Mouse (Mus musculus): ENCODE measurements around the gene Prr18. TPM values are rescaled to one million over a fixed set of nuclear protein-coding genes. Genes with fewer than 3 reads are reported as not detected.
"Not testable (repeated sequence)": the region's sequence is repeated elsewhere in the genome, so short reads cannot be mapped to it uniquely, and the experiment has no call there.

The Prr18 gene
- 10 to 100 TPM; 23.2 to 24.6 TPM for total RNA-seq (2021)

DNA sequence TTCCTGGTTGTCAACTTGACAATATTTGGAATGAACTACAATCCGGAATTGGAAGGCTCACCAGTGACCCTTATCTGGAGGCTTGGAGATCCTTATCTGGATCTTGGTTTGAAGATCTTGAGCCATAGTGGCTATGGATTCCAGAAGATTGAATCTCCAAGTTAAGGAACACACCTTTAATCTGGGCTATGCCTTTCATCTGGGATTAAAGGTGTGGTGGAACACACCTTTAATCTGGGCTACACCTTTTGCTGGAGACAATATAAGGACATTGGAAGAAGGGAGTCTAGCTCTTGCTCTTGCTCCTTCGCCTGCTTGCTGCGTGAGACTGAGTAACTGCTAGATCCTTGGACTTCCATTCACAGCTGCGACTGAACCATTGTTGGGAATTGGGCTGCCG is at the start of gene Prr18:
TSS of gene Prr18 (plus strand) at position 301 of the 400 bp plus-strand sequence.
- intact Hi-C loops (cut with DNase I); DNase-seq: not testable (repeated sequence)

DNA sequence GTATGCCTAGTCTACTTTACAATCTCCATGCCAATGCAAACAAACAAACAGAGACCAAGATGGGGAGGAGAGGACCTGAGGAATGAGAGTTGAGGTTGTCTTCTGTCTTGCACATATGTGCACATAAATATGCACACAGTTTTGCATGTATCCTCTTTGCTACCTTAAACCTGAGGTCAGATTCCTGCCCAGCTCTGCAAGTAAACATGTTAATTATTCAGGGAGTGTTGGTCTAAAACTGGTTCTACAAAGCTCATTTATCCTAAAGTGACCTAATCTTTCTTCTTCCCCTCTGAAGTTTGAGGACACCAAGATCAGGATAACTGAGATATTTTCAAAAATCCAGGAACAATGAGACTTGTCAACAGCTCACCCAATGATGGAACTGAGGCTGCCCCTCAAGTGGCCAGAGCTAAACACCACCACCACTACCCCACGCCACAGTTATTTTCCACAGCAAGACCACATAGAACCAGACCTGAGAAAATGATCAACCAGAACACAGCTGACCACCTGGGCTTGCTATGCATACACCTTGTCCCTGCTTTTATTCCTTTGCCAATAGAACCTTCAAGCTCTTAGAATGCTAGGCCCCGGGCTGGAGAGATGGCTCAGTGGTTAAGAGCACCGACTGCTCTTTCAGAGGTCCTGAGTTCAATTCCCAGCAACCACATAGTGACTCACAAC is 47.1 kb upstream of the Prr18 start:
- no peak for DNase-seq
- intact Hi-C loops (cut with DNase I): loop anchor here (10.0 kb wide), 2 partner anchors 85 to 95 kb away; no protein-coding TSS in a partner anchor

GRCm38 (mm10) chr17:8290736-8291135 is 46.5 kb upstream of the Prr18 start:
- intact Hi-C loops (cut with DNase I): no loop called here
- DNase-seq: no peak

DNA sequence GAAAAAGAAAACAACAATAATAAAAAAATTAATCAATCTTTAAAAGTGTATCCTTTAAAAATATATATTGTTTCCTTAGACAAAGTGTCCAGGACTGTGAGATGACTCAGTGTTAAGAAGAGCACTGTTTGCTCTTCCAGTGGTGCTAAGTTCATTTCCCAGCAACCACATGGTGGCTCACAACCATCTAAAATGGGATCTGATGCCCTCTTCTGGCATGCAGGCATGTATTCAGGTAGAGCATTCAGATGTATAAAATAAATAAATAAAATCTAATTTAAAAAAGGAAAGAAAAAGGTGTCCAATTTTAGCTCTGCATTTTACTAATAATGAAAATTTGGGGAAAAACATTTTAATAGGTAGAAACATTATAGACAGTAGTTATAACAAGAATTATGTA is 41.4 kb upstream of the Prr18 start:
- no peak for DNase-seq
- intact Hi-C loops (cut with DNase I): no loop called here

DNA sequence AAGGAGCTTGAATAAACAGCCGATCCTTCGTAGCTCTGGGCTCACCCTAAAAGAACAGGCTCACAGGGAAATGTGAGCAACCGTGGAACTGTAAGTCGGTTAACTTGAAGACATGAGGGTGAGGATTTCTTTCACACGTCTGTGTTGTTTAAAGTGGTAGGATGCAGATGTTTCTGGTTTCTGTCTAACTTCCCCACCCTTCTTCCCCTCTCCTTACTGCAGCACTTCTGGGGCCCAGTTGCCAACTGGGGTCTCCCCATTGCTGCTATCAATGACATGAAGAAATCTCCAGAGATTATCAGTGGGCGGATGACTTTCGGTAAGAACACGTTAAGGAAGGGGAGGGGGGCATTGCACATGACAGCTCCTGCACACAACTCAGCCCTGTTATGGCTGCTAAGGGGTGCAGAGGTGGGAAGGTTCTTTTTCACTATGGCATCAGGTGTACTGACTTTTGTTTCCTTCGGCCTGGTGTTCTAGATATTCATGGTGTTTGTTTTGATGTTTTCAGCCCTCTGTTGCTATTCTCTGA is 40.9 kb upstream of the Prr18 start:
- no peak for DNase-seq
- intact Hi-C loops (cut with DNase I): no loop called here

DNA sequence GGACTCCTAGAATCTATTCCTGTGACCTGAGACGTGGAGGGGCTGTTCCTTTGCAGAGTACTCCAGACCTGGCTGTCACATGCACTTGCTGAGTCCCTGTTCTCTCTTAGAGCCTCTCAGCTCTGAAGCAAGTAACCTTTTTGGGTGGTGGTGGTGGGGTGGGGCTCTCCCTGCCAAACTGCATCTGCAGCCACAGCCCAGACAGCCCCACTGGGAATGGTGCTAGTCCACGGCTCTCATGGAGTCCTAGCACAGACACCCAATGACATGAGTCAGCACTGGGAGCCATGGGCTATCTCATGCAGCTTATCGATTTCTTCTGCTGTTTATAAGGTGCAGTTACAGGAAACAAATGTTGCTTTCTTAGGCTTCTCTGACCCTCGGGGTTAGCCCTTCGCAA is 39.5 kb upstream of the Prr18 start:
- intact Hi-C loops (cut with DNase I): no loop called here
- no peak for DNase-seq

GRCm38 (mm10) chr17:8298281-8298680 is 39.0 kb upstream of the Prr18 start:
- no peak for DNase-seq
- intact Hi-C loops (cut with DNase I): no loop called here

GRCm38 (mm10) chr17:8299524-8299923 is 37.7 kb upstream of the Prr18 start:
- intact Hi-C loops (cut with DNase I): no loop called here
- DNase-seq: no peak

DNA sequence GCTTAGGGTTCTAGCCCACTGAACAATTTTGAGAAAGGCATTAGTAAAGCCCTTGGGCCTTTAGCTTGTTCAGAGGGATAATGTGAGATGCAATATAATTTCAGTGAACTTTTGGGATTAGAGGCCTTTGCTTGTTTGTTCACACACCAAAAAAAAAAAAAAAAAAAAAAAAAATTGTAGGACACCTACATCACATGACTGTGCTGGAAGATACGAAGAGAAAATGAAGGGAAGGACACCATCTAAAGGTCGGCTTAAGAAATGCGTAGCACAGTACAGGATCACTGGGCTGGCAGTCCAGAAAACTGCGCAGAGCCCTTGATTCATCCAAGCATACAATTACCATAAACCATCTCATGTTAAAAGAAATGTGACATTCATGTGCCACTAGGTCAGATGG is 35.7 kb upstream of the Prr18 start:
- no peak for DNase-seq
- intact Hi-C loops (cut with DNase I): no loop called here

- no peak for DNase-seq
- intact Hi-C loops (cut with DNase I): no loop called here
Observed at GRCm38 (mm10) chr17:8302772-8303438, 34.4 kb upstream of the Prr18 start.

GRCm38 (mm10) chr17:8303671-8304070 is 33.6 kb upstream of the Prr18 start:
- no peak for DNase-seq
- intact Hi-C loops (cut with DNase I): no loop called here

GRCm38 (mm10) chr17:8305801-8306200 is 31.5 kb upstream of the Prr18 start:
- DNase-seq: no peak
- intact Hi-C loops (cut with DNase I): no loop called here

- peak; percentile 97 for DNase-seq
- intact Hi-C loops (cut with DNase I): no loop called here
Observed at GRCm38 (mm10) chr17:8310838-8311614, 26.2 kb upstream of the Prr18 start, which contains the start of gene Sft2d1. TSS of gene Sft2d1 (plus strand) at chr17:8311102.

- DNase-seq: no peak
- intact Hi-C loops (cut with DNase I): no loop called here
Observed at GRCm38 (mm10) chr17:8311751-8312150, 25.5 kb upstream of the Prr18 start.

DNA sequence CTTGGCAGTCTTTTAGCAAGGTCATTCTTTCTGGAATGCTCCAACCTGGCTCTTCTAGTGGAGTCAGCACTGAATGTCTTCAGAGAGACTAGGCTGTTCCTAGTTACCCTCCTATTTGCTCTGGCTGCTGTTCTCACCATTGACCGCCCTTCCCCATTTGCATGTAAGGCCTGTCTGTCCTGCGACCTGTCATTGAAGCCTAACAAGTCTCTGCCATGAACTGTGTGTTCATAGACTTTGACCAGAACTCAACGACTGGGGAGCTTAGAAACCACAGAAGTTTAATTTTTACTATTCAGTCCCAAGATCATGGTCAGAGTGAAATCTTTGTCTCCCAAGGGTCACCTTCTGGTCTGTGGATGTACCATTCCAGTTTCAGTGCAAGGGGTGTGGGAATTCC is 23.3 kb upstream of the Prr18 start:
- intact Hi-C loops (cut with DNase I): no loop called here
- DNase-seq: no peak

GRCm38 (mm10) chr17:8316251-8316650 is 21.0 kb upstream of the Prr18 start:
- intact Hi-C loops (cut with DNase I): no loop called here

DNA sequence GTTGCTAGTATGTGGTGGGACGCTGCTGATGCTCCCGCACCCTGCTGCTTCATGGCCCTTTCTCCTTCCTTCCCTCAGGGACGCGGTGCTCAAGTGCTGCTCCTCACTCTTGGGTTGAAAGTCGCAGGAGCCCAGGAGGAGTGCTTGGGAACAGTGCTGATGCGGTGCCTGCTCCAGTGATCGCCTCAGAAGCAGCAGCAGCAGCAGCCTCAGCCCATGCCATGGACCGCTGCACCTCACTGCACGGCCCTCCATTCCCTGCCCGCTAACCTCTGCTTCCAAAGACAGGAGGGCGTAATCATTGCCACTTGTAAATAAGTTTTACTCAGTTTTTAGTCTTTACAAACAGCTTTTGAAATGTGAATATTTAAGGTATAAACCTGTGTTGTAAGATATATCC is 10.4 kb upstream of the Prr18 start:
- intact Hi-C loops (cut with DNase I): not testable (repeated sequence)

More at GRCm38 (mm10) chr17:8316251-8316650, 21.0 kb upstream of the Prr18 start:
- DNase-seq: no peak

DNA sequence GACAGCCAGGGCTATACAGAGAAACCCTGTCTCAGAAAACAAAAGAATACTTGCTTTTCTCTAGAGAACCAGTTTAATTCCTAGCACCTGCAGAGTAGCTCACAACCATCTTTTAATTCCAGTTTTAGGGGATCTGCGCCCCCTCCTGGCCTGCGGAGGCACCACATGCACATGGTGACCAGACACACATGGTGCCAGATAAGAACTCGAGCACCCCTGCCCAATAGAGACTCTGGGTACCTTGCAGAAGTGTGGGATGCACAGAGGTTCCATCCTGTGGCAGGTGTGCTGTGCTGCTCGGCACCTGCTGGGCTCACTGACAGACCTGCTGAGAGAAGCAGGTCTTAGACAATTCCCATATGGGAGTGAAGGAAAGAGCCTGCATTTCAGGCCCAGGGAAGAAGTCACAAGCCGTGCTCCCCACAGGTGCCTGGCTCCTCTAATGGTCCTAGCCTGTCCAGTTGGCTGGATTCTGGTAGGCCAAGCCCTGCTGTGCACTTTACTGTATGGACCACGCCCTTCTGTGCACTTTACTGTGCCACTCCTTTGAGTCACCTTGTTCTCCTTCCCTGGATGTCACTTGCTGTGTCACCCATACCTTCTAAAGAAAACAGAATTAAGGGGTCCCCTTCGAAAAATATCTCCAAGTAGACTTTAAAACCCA is 8.6 kb upstream of the Prr18 start:
- no peak for DNase-seq

More for the DNA sequence above, 10.4 kb upstream of the Prr18 start:
- DNase-seq: not testable (repeated sequence)

DNA sequence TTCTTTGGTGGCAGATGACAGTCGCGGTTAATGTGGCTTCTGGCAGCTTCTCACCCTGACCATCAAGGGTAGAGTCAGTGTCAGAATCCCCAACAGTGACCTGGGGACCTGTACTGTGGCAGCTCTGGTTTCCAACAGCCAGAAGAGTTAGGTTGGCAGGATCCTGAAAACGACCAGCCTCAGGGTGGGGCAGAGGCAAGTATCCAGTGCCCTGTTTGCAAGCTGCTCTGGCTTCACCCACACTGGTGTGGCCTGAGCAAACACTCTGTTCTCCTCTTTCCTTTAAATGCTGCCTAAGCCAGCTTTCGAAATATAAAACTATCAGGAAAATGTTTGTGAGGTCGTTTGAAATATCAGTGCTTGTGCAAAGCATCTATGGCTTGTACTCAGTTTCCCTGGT is 6.7 kb upstream of the Prr18 start:
- no peak for DNase-seq

More for the DNA sequence above, 8.6 kb upstream of the Prr18 start:
- intact Hi-C loops (cut with DNase I): no loop called here

GRCm38 (mm10) chr17:8339666-8340374 is 2.6 kb downstream of the Prr18 start:
- intact Hi-C loops (cut with DNase I): no loop called here
- peak; percentile 75 for DNase-seq

More for the DNA sequence above, 6.7 kb upstream of the Prr18 start:
- intact Hi-C loops (cut with DNase I): no loop called here

Measured in left cerebral cortex, postnatal 4 days (tissue).